Mouse (Mus musculus) c-Kit-positive CD71-positive TER-119-negative erythroid progenitor cells, embryonic 14.5 days (primary cell): ENCODE measurements around the gene Pusl1.

Source experiments
- DNase-seq: peaks from one replicate; pipeline ENCODE4 v3.0.0-alpha.2; 2013; ENCODE audit warnings: low read depth

Pusl1 gene

DNA sequence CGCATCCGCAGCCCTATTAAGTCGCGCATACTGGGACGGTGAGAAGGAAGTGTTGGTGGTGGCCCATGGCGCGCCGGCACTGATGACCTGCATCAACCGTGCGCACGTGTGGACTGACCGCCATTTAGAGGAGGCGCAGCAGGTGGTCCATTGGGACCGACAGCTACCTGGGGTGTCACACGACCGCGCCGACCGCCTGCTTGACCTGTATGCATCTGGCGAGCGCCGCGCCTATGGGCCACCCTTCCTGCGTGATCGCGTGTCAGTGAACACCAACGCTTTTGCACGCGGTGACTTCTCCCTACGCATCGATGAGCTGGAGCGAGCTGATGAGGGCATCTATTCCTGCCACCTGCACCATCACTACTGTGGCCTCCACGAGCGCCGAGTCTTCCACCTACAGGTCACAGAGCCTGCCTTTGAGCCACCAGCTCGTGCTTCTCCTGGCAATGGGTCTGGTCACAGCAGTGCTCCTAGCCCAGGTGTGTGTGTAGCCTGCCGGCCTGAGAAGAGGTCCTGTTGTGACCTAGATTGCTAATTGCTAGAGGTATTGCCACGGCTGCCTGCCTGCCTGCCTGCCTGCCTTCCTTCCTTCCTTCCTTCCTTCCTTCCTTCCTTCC, 49.8 kb downstream of the Pusl1 start:
- DNase-seq, result no peak

DNA sequence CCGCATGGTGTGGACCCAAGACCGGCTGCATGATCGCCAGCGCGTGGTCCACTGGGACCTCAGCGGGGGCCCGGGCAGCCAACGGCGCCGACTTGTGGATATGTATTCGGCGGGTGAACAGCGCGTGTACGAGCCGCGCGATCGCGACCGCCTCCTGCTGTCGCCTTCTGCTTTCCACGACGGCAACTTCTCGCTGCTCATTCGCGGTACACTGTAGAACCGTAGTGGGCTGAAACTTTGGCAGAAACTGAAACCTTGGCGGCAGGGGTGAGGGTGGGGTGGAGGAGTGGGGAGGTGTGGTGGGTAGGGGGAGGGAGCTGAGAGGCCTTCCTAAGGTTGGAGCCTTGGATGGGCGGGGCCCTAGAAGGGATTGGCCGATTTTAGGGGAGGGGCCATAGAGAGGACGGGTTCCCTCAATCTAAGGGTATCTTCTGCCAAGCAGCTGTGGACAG, 50.6 kb downstream of the Pusl1 start:
- DNase-seq, result peak; percentile 73

DNA sequence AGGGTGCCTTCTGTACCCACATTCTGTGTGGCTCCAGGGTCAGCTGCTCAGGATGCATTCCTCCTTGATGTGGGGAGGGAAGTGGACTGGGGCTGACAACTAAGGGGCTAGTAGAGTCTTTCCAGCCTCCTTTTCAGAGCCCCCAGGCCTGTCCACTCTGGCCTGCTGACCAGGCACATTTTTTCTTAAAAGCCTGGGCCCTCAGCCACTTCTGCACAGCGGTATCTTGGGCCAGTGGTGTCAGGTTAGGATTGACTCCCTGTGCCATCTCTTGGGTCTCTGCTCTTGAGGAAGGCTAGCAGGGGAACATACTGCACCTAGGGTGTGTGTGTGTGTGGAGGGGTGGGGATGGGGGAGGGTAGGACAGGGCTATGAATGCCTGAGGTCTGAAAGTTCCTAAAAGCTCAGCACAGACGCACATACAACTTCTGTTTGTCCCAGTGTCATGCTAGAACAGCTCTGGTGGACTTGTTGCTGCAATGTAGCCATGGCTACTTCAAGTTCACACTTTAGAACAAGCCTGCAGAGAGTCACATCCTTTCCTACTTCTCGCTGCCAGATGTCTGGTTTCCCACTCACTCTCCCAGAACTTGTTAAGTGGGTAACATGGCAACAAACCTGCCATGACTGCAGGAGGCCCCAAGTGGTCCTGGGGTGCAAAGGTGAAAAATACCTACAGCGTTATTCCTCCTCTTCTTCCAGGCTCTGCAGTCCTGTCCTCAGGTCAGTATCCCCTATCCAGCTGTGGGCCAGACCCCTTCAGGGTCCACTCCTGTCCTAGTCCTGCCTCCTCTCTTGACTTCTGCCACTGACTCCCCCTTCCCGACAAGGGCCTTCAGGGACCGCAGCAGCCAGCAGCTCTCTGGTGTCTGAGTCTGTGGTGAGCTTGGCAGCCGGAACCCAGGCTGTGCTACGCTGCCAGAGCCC, 51.2 kb downstream of the Pusl1 start:
- DNase-seq, result no peak

DNA sequence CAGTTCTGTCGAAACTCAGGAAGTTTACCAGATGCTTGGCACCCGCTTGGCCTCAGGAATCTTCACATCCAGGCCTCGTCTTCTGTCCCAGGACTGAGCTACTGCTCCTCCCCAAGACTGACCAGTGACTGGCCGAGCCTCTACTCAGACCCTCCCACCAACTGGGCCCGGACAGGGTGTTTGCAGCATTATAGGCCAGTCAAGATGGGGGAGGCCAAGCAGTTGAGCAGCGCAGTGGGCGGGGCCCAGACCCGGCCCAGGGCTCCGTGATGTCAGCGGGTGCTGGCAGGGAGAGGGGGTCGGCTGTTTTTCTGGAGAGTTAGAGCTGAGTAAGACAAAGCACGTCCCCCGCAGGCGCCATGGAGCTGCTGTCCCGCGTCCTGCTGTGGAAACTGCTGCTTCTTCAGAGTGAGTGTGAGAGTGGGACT, 52.1 kb downstream of the Pusl1 start, which contains the start of gene Mxra8:
Mxra8 (plus strand) TSS at position 198 of the 428 bp plus-strand sequence.
- DNase-seq, result no peak

DNA sequence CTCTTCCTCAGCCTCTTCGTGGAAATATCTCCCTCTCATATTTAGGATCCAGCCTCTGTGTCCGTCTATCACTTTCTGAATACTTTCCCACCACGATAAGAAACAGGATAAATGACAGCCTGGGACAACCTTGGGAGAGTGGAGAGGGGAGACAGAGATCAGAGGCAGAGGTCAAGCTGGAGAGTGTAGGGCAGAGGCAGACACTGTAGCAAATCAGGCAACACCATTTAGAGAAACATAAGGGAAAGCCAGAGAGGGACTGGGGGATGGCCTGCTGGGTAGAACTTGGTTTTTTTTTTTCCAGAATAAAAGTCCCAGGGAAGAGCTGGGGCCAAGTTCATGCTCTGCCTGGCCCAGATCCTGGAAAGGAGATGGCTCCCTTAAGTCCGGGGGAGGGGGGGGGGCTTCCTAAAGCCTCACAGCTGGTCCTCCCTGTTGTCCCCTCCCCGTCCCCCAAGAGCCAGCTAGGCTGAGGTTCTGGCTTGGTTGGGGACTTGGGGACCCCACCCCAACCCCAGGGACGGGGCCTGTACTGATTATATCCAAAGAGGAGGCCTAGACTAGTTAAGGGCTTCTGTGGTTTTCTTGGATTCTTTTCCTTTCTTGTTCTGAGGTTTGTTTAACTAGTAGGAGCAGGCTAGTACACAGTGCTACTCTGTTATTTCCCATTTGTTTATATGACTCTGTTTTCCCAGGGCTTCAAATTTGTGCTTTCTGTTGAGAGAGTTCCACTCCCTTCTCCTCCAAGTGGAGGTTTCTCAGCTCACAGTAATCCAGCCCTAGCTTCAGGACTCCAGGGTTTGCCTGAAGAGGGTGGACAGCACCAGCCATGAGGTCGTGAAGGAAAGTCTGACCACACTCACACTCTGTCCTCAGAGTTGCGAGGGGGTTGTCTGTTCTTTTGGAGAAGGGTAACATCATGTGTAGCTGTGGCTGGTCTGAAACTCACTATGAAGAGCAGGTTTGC, 53.1 kb downstream of the Pusl1 start:
- no peak for DNase-seq
